Mouse (Mus musculus) neural tube, embryonic 13.5 days (tissue): Measurements from ENCODE around the gene Olfr1097. TPM values are rescaled to one million over a fixed set of nuclear protein-coding genes. Genes with fewer than 3 reads are reported as not detected.

Source experiments
- ATAC-seq: fragments of 200-750 bp; cut with Nextera tagmentation; 2 replicates; pipeline ENCODE4 v1.8.0; 2017; ENCODE audit warnings: low read depth, mild to moderate bottlenecking, moderate TSS enrichment, moderate library complexity
- H3K27ac ChIP-seq: fragments of 300-500 bp; sonication (generic); replicated peaks from 2 replicates; pipeline ENCODE4 v1.5.1; 2015; ENCODE audit warnings: moderate library complexity, mild to moderate bottlenecking, inconsistent platforms
- H3K27me3 ChIP-seq: fragments of 300-500 bp; sonication (generic); 2 replicates; pipeline ENCODE4 v1.6.1; 2015; ENCODE audit warnings: mild to moderate bottlenecking, inconsistent platforms
- H3K36me3 ChIP-seq: fragments of 300-500 bp; sonication (generic); 2 replicates; pipeline ENCODE4 v1.6.1; 2015; ENCODE audit warnings: mild to moderate bottlenecking, inconsistent platforms
- H3K4me1 ChIP-seq: fragments of 300-500 bp; sonication (generic); replicated peaks from 2 replicates; pipeline ENCODE4 v1.6.1; 2015; ENCODE audit warnings: inconsistent platforms
- H3K4me2 ChIP-seq: fragments of 300-500 bp; sonication (generic); 2 replicates; pipeline ENCODE4 v1.6.1; 2015; ENCODE audit warnings: inconsistent platforms, mild to moderate bottlenecking, moderate library complexity
- H3K4me3 ChIP-seq: fragments of 300-500 bp; sonication (generic); 2 replicates; pipeline ENCODE4 v1.5.1; 2015; ENCODE audit warnings: mild to moderate bottlenecking, inconsistent platforms
- H3K9ac ChIP-seq: fragments of 300-500 bp; sonication (generic); 2 replicates; pipeline ENCODE4 v1.6.1; 2015; ENCODE audit warnings: moderate library complexity, mild to moderate bottlenecking, inconsistent platforms
- H3K9me3 ChIP-seq: fragments of 300-500 bp; sonication (generic); 2 replicates; pipeline ENCODE4 v1.6.1; 2016; ENCODE audit warnings: inconsistent platforms
- WGBS: fragments of 180-500 bp; shearing (Covaris S2); methylation state at CpG from one replicate; pipeline ENCODE4 v1.1.7; 2015; 5-methylcytosine and 5-hydroxymethylcytosine counted together
- polyA plus RNA-seq: library from polyadenylated mRNA; unstranded; fragments of >200 nt; fragmentation: Nextera tagmentation; extraction: Ambion mirVana; gene quantifications from 2 replicates; pipeline ENCODE4 v1.2.1, GENCODE M21; 2015

Olfr1097 gene
- polyA plus RNA-seq = not detected in 2 replicates

DNA sequence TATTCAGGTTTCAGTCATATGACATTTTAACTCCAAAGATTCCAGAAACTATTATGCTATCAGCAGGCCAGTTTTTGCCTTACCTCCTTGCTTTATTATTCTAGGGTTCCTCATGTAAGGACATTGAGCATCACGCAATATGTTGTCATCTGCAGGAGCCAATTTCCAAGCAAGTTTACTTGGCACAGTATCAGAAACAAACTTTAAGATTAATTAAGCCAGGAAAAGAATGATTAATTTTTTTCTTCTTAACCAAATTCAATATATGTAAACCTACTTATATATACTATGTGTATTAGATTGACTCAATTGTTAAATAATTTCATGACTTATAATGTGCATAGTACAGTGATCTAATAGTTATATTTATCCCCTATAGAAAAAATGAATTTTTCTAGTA lies at the start of gene Olfr1097:
Olfr1097 (minus strand) TSS at position 101 of the 400 bp plus-strand sequence.
- WGBS = 96% methylated on average over 1 of the region's 1 CpGs

DNA sequence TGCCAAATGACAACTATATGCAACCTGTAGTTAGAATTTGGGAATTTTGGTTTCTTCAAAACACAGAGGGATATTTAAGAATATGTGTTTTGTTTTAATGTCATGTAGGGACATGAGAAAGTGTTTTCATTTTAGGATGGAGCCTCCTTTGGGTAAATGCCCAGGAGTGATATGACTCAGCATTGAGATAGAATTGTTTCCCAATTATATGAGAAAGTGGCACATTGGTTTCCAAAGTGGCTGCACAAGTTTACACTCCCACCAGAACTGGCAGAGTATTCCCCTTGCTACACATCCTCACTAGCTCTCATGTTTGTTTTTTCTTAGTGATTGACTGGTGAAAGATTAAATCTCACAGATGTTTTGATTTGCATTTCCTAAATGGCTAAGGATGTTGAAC lies 34.5 kb upstream of the Olfr1097 start:
- no peak overlapping the region for H3K4me2 ChIP-seq
- H3K9me3 ChIP-seq = no peaks in the 10 kb centered on the region
- H3K4me3 ChIP-seq = no peak overlapping the region
- no peak overlapping the region for H3K27ac ChIP-seq
- no peaks in the 10 kb centered on the region for H3K4me1 ChIP-seq
- H3K9ac ChIP-seq = no peak overlapping the region
- H3K27me3 ChIP-seq = no peaks in the 10 kb centered on the region
- no peak for ATAC-seq
- H3K36me3 ChIP-seq = no peaks in the 10 kb centered on the region

More for the DNA sequence above, at the start of gene Olfr1097:
- Histone ChIP-seq H3K9ac (no peak within 1 kb of the TSS), H3K4me3 (no peak within 1 kb of the TSS), H3K27ac (no peak within 1 kb of the TSS), H3K27me3 (no peaks in the 10 kb centered on the region), H3K9me3 (no peaks in the 10 kb centered on the region), H3K36me3 (no peaks in the 10 kb centered on the region), H3K4me1 (no peaks in the 10 kb centered on the region), H3K4me2 (no peak within 1 kb of the TSS)
- ATAC-seq = no peak

DNA sequence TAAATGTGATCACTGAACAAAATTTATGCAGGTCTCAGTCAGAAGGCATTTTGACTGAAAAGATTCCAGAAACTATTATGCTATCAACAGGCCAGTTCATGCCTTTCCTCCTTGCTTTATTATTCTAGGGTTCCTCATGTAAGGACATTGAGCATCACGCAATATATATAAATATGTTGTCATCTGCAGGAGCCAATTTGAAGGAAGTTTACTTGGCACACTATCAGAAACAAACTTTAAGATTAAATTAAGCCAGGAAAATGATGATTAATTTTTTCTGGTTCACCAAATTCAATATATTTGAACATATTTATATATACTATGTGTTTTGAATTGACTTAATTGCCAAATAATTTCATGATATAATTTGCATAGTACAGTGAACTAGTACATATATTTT lies 32.4 kb upstream of the Olfr1097 start, which contains the start of gene Olfr1098:
Olfr1098 (minus strand) TSS at position 101 of the 400 bp plus-strand sequence.
- whole genome bisulfite sequencing = 97% methylated on average over 1 of the region's 1 CpGs
- H3K4me2 ChIP-seq = no peak within 1 kb of the TSS
- no peaks in the 10 kb centered on the region for H3K36me3 ChIP-seq
- no peaks in the 10 kb centered on the region for H3K27me3 ChIP-seq
- no peak within 1 kb of the TSS for H3K9ac ChIP-seq
- ATAC-seq = no peak
- H3K4me3 ChIP-seq = no peak within 1 kb of the TSS
- no peaks in the 10 kb centered on the region for H3K9me3 ChIP-seq
- no peak within 1 kb of the TSS for H3K27ac ChIP-seq
- no peaks in the 10 kb centered on the region for H3K4me1 ChIP-seq

GRCm38 (mm10) chr2:86905647-86906046 lies 13.6 kb upstream of the Olfr1097 start:
- no peaks in the 10 kb centered on the region for H3K4me1 ChIP-seq
- H3K9ac ChIP-seq = no peak overlapping the region
- no peak overlapping the region for H3K4me3 ChIP-seq
- 86% methylated on average over 2 of the region's 2 CpGs for WGBS
- no peaks in the 10 kb centered on the region for H3K27me3 ChIP-seq
- no peak overlapping the region for H3K27ac ChIP-seq
- H3K9me3 ChIP-seq = no peaks in the 10 kb centered on the region
- H3K4me2 ChIP-seq = no peak overlapping the region
- no peaks in the 10 kb centered on the region for H3K36me3 ChIP-seq
- ATAC-seq = no peak

GRCm38 (mm10) chr2:86874702-86875101 lies 17.3 kb downstream of the Olfr1097 start, which contains the start of gene Gm13723:
Gene Gm13723 (minus strand): TSS chr2:86874802.
- no peak for ATAC-seq
- Histone ChIP-seq H3K27me3 (no peaks in the 10 kb centered on the region), H3K4me1 (no peaks in the 10 kb centered on the region), H3K4me2 (no peak within 1 kb of the TSS), H3K27ac (no peak within 1 kb of the TSS), H3K36me3 (no peaks in the 10 kb centered on the region), H3K9ac (no peak within 1 kb of the TSS), H3K9me3 (no peaks in the 10 kb centered on the region), H3K4me3 (no peak within 1 kb of the TSS)
- 42% methylated on average over 1 of the region's 1 CpGs for WGBS

GRCm38 (mm10) chr2:86851596-86851995 lies 40.4 kb downstream of the Olfr1097 start, which contains the start of gene Olfr1095:
Gene Olfr1095 (minus strand): TSS chr2:86851696.
- ATAC-seq = no peak
- Histone ChIP-seq H3K27me3 (no peaks in the 10 kb centered on the region), H3K9ac (no peak within 1 kb of the TSS), H3K27ac (no peak within 1 kb of the TSS), H3K4me1 (no peaks in the 10 kb centered on the region), H3K36me3 (no peaks in the 10 kb centered on the region), H3K4me2 (no peak within 1 kb of the TSS), H3K4me3 (no peak within 1 kb of the TSS), H3K9me3 (no peaks in the 10 kb centered on the region)
- WGBS = 89% methylated on average over 3 of the region's 3 CpGs

Other genes with a start within 250 kb of the Olfr1097 start
- not detected in 2 replicates for gene Olfr1085, start 230.2 kb downstream of the Olfr1097 start, polyA plus RNA-seq
- not detected in 2 replicates for gene Olfr1086, start 212.1 kb downstream of the Olfr1097 start, polyA plus RNA-seq
- not detected in 2 replicates for gene Olfr1087, start 193.8 kb downstream of the Olfr1097 start, polyA plus RNA-seq
- not detected in 2 replicates for gene Olfr1089, start 158.5 kb downstream of the Olfr1097 start, polyA plus RNA-seq
- not detected in 2 replicates for gene Olfr1090, start 133.2 kb downstream of the Olfr1097 start, polyA plus RNA-seq
- gene Olfr1093, start 109.7 kb downstream of the Olfr1097 start, polyA plus RNA-seq = not detected in 2 replicates
- not detected in 2 replicates for gene Olfr141, start 82.2 kb downstream of the Olfr1097 start, polyA plus RNA-seq
- gene Olfr1094, start 67.6 kb downstream of the Olfr1097 start, polyA plus RNA-seq = not detected in 2 replicates
- not detected in 2 replicates for gene Olfr1095, start 40.5 kb downstream of the Olfr1097 start, polyA plus RNA-seq
- not detected in 2 replicates for gene Gm13723, start 17.4 kb downstream of the Olfr1097 start, polyA plus RNA-seq
- gene Olfr1098, start 32.3 kb upstream of the Olfr1097 start, polyA plus RNA-seq = not detected in 2 replicates
- not detected in 2 replicates for gene Olfr1099, start 68.5 kb upstream of the Olfr1097 start, polyA plus RNA-seq
- not detected in 2 replicates for gene Olfr1100, start 87.7 kb upstream of the Olfr1097 start, polyA plus RNA-seq
- gene Olfr1101, start 99.0 kb upstream of the Olfr1097 start, polyA plus RNA-seq = not detected in 2 replicates
- not detected in 2 replicates for gene Olfr1102, start 106.2 kb upstream of the Olfr1097 start, polyA plus RNA-seq
- gene Olfr1104, start 134.9 kb upstream of the Olfr1097 start, polyA plus RNA-seq = not detected in 2 replicates
- gene Olfr1105, start 144.3 kb upstream of the Olfr1097 start, polyA plus RNA-seq = not detected in 2 replicates
- not detected in 2 replicates for gene Olfr1106, start 160.1 kb upstream of the Olfr1097 start, polyA plus RNA-seq
- not detected in 2 replicates for gene Olfr1107, start 183.6 kb upstream of the Olfr1097 start, polyA plus RNA-seq
- gene Olfr1109, start 203.8 kb upstream of the Olfr1097 start, polyA plus RNA-seq = not detected in 2 replicates
- gene Olfr259, start 222.4 kb upstream of the Olfr1097 start, polyA plus RNA-seq = not detected in 2 replicates
- not detected in 2 replicates for gene Olfr1110, start 248.1 kb upstream of the Olfr1097 start, polyA plus RNA-seq